Mouse (Mus musculus): Measurements from ENCODE around the gene Calm4.
"Not testable (repeated sequence)": the region's sequence is repeated elsewhere in the genome, so short reads cannot be mapped to it uniquely, and the experiment has no call there.

- TF ChIP-seq CTCF, EP300 (IDR thresholded peaks at IDR 0.05; ENCODE audit: low read depth): not testable (repeated sequence)
These were observed 3.1 kb downstream of the Calm4 start for GRCm38 (mm10) chr13:3840662-3841061.
